Mouse (Mus musculus): ENCODE measurements around the gene Hipk2. TPM values are rescaled to one million over a fixed set of nuclear protein-coding genes. Genes with fewer than 3 reads are reported as not detected.

The Hipk2 gene
- total and polyA plus RNA-seq, 3 experiments: 3.9 to 85.1 (median 14.1) TPM

DNA sequence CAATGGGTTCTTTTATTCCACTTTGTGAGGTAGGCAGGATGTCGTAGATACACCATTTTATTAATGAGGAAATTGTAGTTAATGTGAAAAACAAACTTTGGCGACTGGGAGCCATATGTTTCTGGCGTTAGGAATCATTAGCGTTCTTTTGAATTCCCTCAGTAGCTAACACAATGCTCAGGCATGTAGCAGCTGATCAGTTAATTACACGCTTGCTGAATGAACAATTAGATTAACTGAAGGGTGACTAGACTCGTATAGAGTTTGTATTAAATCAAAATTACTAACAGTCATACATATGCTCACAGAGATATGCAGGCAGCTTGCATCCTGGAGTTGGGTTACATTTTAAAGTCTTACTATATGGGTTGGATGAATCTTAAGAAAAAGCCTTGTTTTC is 156.7 kb downstream of the Hipk2 start:
- H3K27me3 ChIP-seq (ENCODE audit: control insufficient read depth in 1 of 2, insufficient read depth in 2 of 2, low read length in 2 of 2): no peaks in the 10 kb centered on the region
- no peak overlapping the region for H3K9ac ChIP-seq (ENCODE audit: control insufficient read depth, low read depth, low read length, poor library complexity, severe bottlenecking)
- TF ChIP-seq CHD2 (IDR thresholded peaks at IDR 0.05; ENCODE audit: low read length): no peak
- TF ChIP-seq MAFK (IDR thresholded peaks at IDR 0.05; ENCODE audit: borderline replicate concordance, low read depth, low read length): no peak
- no peak for TF ChIP-seq POLR2AphosphoS2 (IDR thresholded peaks at IDR 0.05; ENCODE audit: low read length)
- TF ChIP-seq USF2 (IDR thresholded peaks at IDR 0.05; ENCODE audit: borderline replicate concordance in 1 of 2, insufficient read depth in 1 of 2, low read depth in 1 of 2, low read length in 2 of 2): no peak
- no peak for TF ChIP-seq RAD21 (IDR thresholded peaks at IDR 0.05; ENCODE audit: low read depth, low read length)
- TF ChIP-seq ETS1 (IDR thresholded peaks at IDR 0.05; ENCODE audit: low read depth, low read length): no peak
- TF ChIP-seq SMC3 (IDR thresholded peaks at IDR 0.05; ENCODE audit: low read depth, low read length): no peak
- no peak for TF ChIP-seq POLR2A (IDR thresholded peaks at IDR 0.05; ENCODE audit: control insufficient read depth in 1 of 2, insufficient read depth in 1 of 2, low read depth in 1 of 2, low read length in 2 of 2, poor library complexity in 1 of 2)
- TF ChIP-seq GATA1 (IDR thresholded peaks at IDR 0.05; ENCODE audit: low read depth, low read length): no peak
- no peak for TF ChIP-seq JUND (IDR thresholded peaks at IDR 0.05; ENCODE audit: low read depth, low read length)
- TF ChIP-seq ELF1 (IDR thresholded peaks at IDR 0.05; ENCODE audit: low read depth, low read length): no peak
- no peak for TF ChIP-seq MYB (IDR thresholded peaks at IDR 0.05; ENCODE audit: low read depth, low read length)
- no peaks in the 10 kb centered on the region for H3K79me2 ChIP-seq (ENCODE audit: control insufficient read depth, insufficient read depth, low read length, poor library complexity)
- no peak for DNase-seq (ENCODE audit: low read depth, low spot score)
- H3K36me3 ChIP-seq (ENCODE audit: control insufficient read depth in 1 of 2, insufficient read depth in 2 of 2, low read length in 2 of 2): peaks cover 0 to 2% of the 10 kb centered on the region in 2 experiments; a peak in 3 of 4 replicates
- H3K4me3 ChIP-seq (ENCODE audit: control insufficient read depth in 1 of 2, insufficient read depth in 1 of 2, low read depth in 2 of 2, low read length in 2 of 2): no peak overlapping the region
- H3K4me1 ChIP-seq (ENCODE audit: control insufficient read depth in 1 of 2, insufficient read depth in 2 of 2, low read length in 2 of 2): peaks cover 2 to 5% of the 10 kb centered on the region in 2 experiments; a peak in 3 of 4 replicates
- H3K27ac ChIP-seq (ENCODE audit: control insufficient read depth, low read depth, low read length): no peak overlapping the region
- no peaks in the 10 kb centered on the region for H3K9me3 ChIP-seq (replicated peaks; ENCODE audit: insufficient read depth, low read length)

DNA sequence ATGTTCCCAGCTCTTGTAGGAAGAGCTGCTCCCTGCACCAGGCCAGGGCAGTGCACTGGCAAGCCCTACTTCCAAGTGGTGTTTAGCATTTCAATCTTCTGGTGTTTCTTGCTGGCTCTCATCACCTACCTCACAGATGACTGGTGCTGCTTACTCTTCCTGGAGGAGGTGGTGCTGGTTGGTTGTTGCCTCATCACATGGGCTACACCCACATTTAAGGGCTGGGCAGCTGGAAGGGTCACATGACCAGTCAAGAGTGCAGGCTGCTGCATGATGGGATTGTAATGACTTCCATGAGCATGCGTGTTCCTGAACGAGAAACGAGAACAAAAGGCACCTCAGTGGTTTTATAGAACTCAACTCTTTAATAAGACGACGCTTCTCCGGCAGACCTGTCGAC is 157.3 kb downstream of the Hipk2 start:
- H3K9ac ChIP-seq (ENCODE audit: control insufficient read depth, low read depth, low read length, poor library complexity, severe bottlenecking): no peak overlapping the region
- H3K79me2 ChIP-seq (ENCODE audit: control insufficient read depth, insufficient read depth, low read length, poor library complexity): no peaks in the 10 kb centered on the region
- H3K27ac ChIP-seq (ENCODE audit: control insufficient read depth, low read depth, low read length): no peak overlapping the region
- peaks cover 3 to 10% of the 10 kb centered on the region in 2 experiments; a peak in 3 of 4 replicates for H3K4me1 ChIP-seq (ENCODE audit: control insufficient read depth in 1 of 2, insufficient read depth in 2 of 2, low read length in 2 of 2)
- H3K9me3 ChIP-seq (replicated peaks; ENCODE audit: insufficient read depth, low read length): no peaks in the 10 kb centered on the region
- no peaks in the 10 kb centered on the region for H3K27me3 ChIP-seq (ENCODE audit: control insufficient read depth in 1 of 2, insufficient read depth in 2 of 2, low read length in 2 of 2)
- peak; percentile 51; the same call in 1 of the 2 replicates for TF ChIP-seq USF1 (IDR thresholded peaks at IDR 0.05; ENCODE audit: low read depth, low read length)
- TF ChIP-seq SMC3 (IDR thresholded peaks at IDR 0.05; ENCODE audit: low read depth, low read length): no peak
- no peak for DNase-seq (ENCODE audit: low read depth, low spot score)
- peaks cover 0 to 4% of the 10 kb centered on the region in 2 experiments; a peak in 3 of 4 replicates for H3K36me3 ChIP-seq (ENCODE audit: control insufficient read depth in 1 of 2, insufficient read depth in 2 of 2, low read length in 2 of 2)
- H3K4me3 ChIP-seq (ENCODE audit: control insufficient read depth in 1 of 2, insufficient read depth in 1 of 2, low read depth in 2 of 2, low read length in 2 of 2): no peak overlapping the region

DNA sequence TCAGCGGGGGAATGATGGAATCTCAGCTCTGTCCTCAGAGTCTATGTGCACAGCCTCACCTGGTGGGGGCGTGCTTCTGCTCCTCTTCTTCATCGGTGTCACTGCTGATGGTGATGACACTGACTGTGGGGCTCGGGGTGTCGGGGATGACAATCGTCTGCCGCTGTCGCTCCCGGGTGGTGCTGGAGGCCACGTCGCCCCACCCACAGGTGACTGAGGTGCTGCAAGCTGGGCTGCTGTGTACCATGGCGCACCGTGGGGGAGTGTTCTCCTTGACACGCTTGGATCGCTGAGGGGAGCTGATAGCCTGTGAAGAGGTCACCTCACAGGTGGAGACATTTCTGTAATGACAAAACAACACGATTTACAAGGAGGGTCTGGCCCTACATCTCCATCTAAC is 160.1 kb downstream of the Hipk2 start:
- DNase-seq (ENCODE audit: low read depth, low spot score): no peak
- no peaks in the 10 kb centered on the region for H3K27me3 ChIP-seq (ENCODE audit: control insufficient read depth in 1 of 2, insufficient read depth in 2 of 2, low read length in 2 of 2)
- TF ChIP-seq MYB (IDR thresholded peaks at IDR 0.05; ENCODE audit: low read depth, low read length) (no peak), GATA1 (IDR thresholded peaks at IDR 0.05; ENCODE audit: low read depth, low read length) (no peak), SMC3 (IDR thresholded peaks at IDR 0.05; ENCODE audit: low read depth, low read length) (no peak), CHD2 (IDR thresholded peaks at IDR 0.05; ENCODE audit: low read length) (no peak), MAZ (IDR thresholded peaks at IDR 0.05; ENCODE audit: low read depth, low read length) (no peak), NELFE (IDR thresholded peaks at IDR 0.05; ENCODE audit: low read depth, low read length) (no peak)
- no peaks in the 10 kb centered on the region for H3K9me3 ChIP-seq (replicated peaks; ENCODE audit: insufficient read depth, low read length)
- H3K79me2 ChIP-seq (ENCODE audit: control insufficient read depth, insufficient read depth, low read length, poor library complexity): no peaks in the 10 kb centered on the region
- H3K36me3 ChIP-seq (ENCODE audit: control insufficient read depth in 1 of 2, insufficient read depth in 2 of 2, low read length in 2 of 2): peaks cover 0 to 4% of the 10 kb centered on the region in 2 experiments; a peak in 3 of 4 replicates
- peaks cover 3 to 10% of the 10 kb centered on the region in 2 experiments; a peak in 3 of 4 replicates for H3K4me1 ChIP-seq (ENCODE audit: control insufficient read depth in 1 of 2, insufficient read depth in 2 of 2, low read length in 2 of 2)
- H3K27ac ChIP-seq (ENCODE audit: control insufficient read depth, low read depth, low read length): no peak overlapping the region
- H3K9ac ChIP-seq (ENCODE audit: control insufficient read depth, low read depth, low read length, poor library complexity, severe bottlenecking): no peak overlapping the region
- no peak overlapping the region for H3K4me3 ChIP-seq (ENCODE audit: control insufficient read depth in 1 of 2, insufficient read depth in 1 of 2, low read depth in 2 of 2, low read length in 2 of 2)
